17 mouse cellular contexts compared by ENCODE assay signal in genomic region chr1:183159183-183159582, GRCm38 (mm10).
DNase-seq lines count a peak whose midpoint lies in the region; ATAC-seq and TF ChIP-seq lines count a peak whose summit lies in the region.
"Had no signal": no experiment of that assay in that cellular context is flagged by ENCODE, and none has a peak within 500 bp of the region (broad histone marks: within the 10 kb centered on the region; RNA-seq: fewer than 3 reads in every experiment).

No protein-coding gene starts in this region.

- no peak overlapping the region for H3K9ac ChIP-seq in limb, embryonic 13.5 days
- H3K9ac ChIP-seq: forebrain, embryonic 15.5 days; hindbrain, embryonic 15.5 days had no signal

- no peaks in the 10 kb centered on the region for H3K27me3 ChIP-seq in C2C12 (ENCODE audit: control insufficient read depth, insufficient read depth, insufficient read length)
- no peaks in the 10 kb centered on the region for H3K27me3 ChIP-seq in limb, embryonic 13.5 days
- H3K27me3 ChIP-seq: forebrain, embryonic 15.5 days; hindbrain, embryonic 15.5 days had no signal

- H3K27ac ChIP-seq in limb, embryonic 13.5 days = no peak overlapping the region
- H3K27ac ChIP-seq: forebrain, embryonic 15.5 days; heart, adult 2 months; hindbrain, embryonic 15.5 days had no signal

- H3K4me2 ChIP-seq in limb, embryonic 13.5 days (replicated peaks) = no peak overlapping the region
- H3K4me2 ChIP-seq: forebrain, embryonic 15.5 days; heart, embryonic 11.5 days; hindbrain, embryonic 15.5 days had no signal

- intact Hi-C loops in heart, postnatal 14 days (cut with DNase I) = no loop called here

- no peak for TF ChIP-seq CTCF in C2C12 (IDR thresholded peaks at IDR 0.05; ENCODE audit: control insufficient read depth, insufficient read depth, insufficient read length)

- H3K4me1 ChIP-seq in limb, embryonic 13.5 days = peaks cover 54% of the 10 kb centered on the region
- H3K4me1 ChIP-seq: forebrain, embryonic 15.5 days had no signal

- no peak overlapping the region for H3K4me3 ChIP-seq in C2C12 (ENCODE audit: insufficient read depth, poor library complexity, severe bottlenecking)
- no peak overlapping the region for H3K4me3 ChIP-seq in limb, embryonic 13.5 days
- H3K4me3 ChIP-seq: forebrain, embryonic 15.5 days; heart, adult 2 months; hindbrain, embryonic 15.5 days had no signal

- ATAC-seq in limb, embryonic 13.5 days (ENCODE audit: low FRiP score, low read depth) = peak; percentile 49; the same call in 1 of the 2 replicates
- ATAC-seq: forebrain, embryonic 15.5 days had no signal

- peaks cover 9% of the 10 kb centered on the region for H3K79me3 ChIP-seq in C2C12 (ENCODE audit: low read depth)

- DNase-seq in heart, adult 11 months = peak; percentile 49
- DNase-seq in heart, postnatal 14 days = no peak
- peak; percentile 43 for DNase-seq in retina, embryonic 14.5 days (ENCODE audit: low spot score)
- DNase-seq in testis, postnatal 10 days (ENCODE audit: low spot score) = no peak
- no peak for DNase-seq in neural tube, embryonic 10.5 days (ENCODE audit: extremely low spot score, low spot score)
- DNase-seq: adrenal gland, adult 2 months; adrenal gland, postnatal 25 days; cerebellum, adult 2 months; cerebellum, postnatal 10 days; gastrocnemius, postnatal 10 days; heart, adult 2 months; heart, postnatal 36 days had no signal

- no peaks in the 10 kb centered on the region for H3K36me3 ChIP-seq in C2C12 (ENCODE audit: control insufficient read depth, insufficient read depth)
- H3K36me3 ChIP-seq in limb, embryonic 13.5 days = peaks cover 15% of the 10 kb centered on the region
- H3K36me3 ChIP-seq: forebrain, embryonic 15.5 days; hindbrain, embryonic 15.5 days had no signal

- WGBS in limb, embryonic 13.5 days = 30% methylated on average over 7 of the region's 7 CpGs

- peaks cover 6% of the 10 kb centered on the region for H3K9me3 ChIP-seq in limb, embryonic 13.5 days
- H3K9me3 ChIP-seq: forebrain, embryonic 15.5 days; hindbrain, embryonic 15.5 days had no signal

- H3K79me2 ChIP-seq in C2C12 (ENCODE audit: control insufficient read depth, insufficient read depth) = peaks cover 44% of the 10 kb centered on the region

- H3ac ChIP-seq in C2C12 (ENCODE audit: control insufficient read depth, insufficient read length, low read depth) = no peak overlapping the region

TF ChIP-seq in C2C12, 6 proteins besides CTCF, POLR2A, EP300 and RAD21:
- TF ChIP-seq CEBPB (IDR thresholded peaks at IDR 0.05; ENCODE audit: low read depth) = peak; percentile 59
- TF ChIP-seq MYOD1 (IDR thresholded peaks at IDR 0.05; ENCODE audit: control insufficient read depth, insufficient read length, low read depth) = peak; percentile 100
- TF ChIP-seq FOSL1 (IDR thresholded peaks at IDR 0.05; ENCODE audit: insufficient read depth, low read length, poor library complexity, severe bottlenecking) = no peak
- no peak for TF ChIP-seq MYOG (IDR thresholded peaks at IDR 0.05; ENCODE audit: control insufficient read depth, extremely low read depth, insufficient read length)
- peak; percentile 56 for TF ChIP-seq USF1 (IDR thresholded peaks at IDR 0.05; ENCODE audit: low read depth)
- no peak for TF ChIP-seq MAX (IDR thresholded peaks at IDR 0.05)
TF ChIP-seq in C2C12: peak in this region for 3.

Comparison
In these comparisons a context has a peak if more than half of its experiments do, and no peak if none do; other contexts are left out.
1. DNase-seq: peak in heart, adult 11 months (single experiment) and retina, embryonic 14.5 days (single experiment); none in heart, postnatal 14 days (0 of 2), testis, postnatal 10 days (single experiment) and neural tube, embryonic 10.5 days (single experiment).